Mouse (Mus musculus): ENCODE measurements at regions not wholly inside any gene's neighbourhood (a gene's known extent, or its start where the extent isn't known, plus 50 kb on each side); places are given as distances from the start of the nearest gene placed in this dataset.

- DNase-seq: peak; percentile 67 to 69
These were observed 51.0 kb upstream of the Sfswap start for GRCm38 (mm10) chr5:129449931-129450573.

Data from cerebellum, adult 18-20 months (tissue).